Mouse (Mus musculus) C2C12 (cell line): ENCODE measurements around the gene Lif. TPM values are rescaled to one million over a fixed set of nuclear protein-coding genes. Genes with fewer than 3 reads are reported as not detected.

Source experiments
- H3K27me3 ChIP-seq: one replicate; pipeline ENCODE4 v1.6.1; 2011; ENCODE audit not compliant: control insufficient read depth, insufficient read depth, insufficient read length
- H3K36me3 ChIP-seq: one replicate; pipeline ENCODE4 v1.6.1; 2011; ENCODE audit not compliant: control insufficient read depth, insufficient read depth
- H3K4me3 ChIP-seq: one replicate; pipeline ENCODE4 v1.5.1; 2011; ENCODE audit warnings: mild to moderate bottlenecking, control low read depth; ENCODE audit not compliant: poor library complexity, insufficient read depth, severe bottlenecking
- H3K79me2 ChIP-seq: one replicate; pipeline ENCODE4 v1.6.1; 2011; ENCODE audit not compliant: control insufficient read depth, insufficient read depth
- H3K79me3 ChIP-seq: one replicate; pipeline ENCODE4 v1.6.1; 2011; ENCODE audit warnings: low read depth, control low read depth
- H3ac ChIP-seq: one replicate; pipeline ENCODE3; 2011; ENCODE audit warnings: low read depth; ENCODE audit not compliant: control insufficient read depth, insufficient read length
- CEBPB ChIP-seq: IDR thresholded peaks from one replicate; pipeline ENCODE4 v1.6.1; 2011; ENCODE audit warnings: low read depth, mild to moderate bottlenecking, control low read depth, moderate library complexity
- CTCF ChIP-seq: IDR thresholded peaks from one replicate; pipeline ENCODE4 v1.5.1; 2011; ENCODE audit not compliant: control insufficient read depth, insufficient read depth, insufficient read length
- FOSL1 ChIP-seq: IDR thresholded peaks from one replicate; pipeline ENCODE4 v1.8.0; 2011; ENCODE audit warnings: mild to moderate bottlenecking, low read length; ENCODE audit not compliant: poor library complexity, insufficient read depth, severe bottlenecking
- MAX ChIP-seq: IDR thresholded peaks from one replicate; pipeline ENCODE4 v1.6.1; 2011; ENCODE audit warnings: mild to moderate bottlenecking, control low read depth
- MYOD1 ChIP-seq: IDR thresholded peaks from one replicate; pipeline ENCODE4 v1.6.1; 2011; ENCODE audit warnings: low read depth; ENCODE audit not compliant: control insufficient read depth, insufficient read length
- MYOG ChIP-seq: IDR thresholded peaks from one replicate; pipeline ENCODE4 v1.6.1; 2011; ENCODE audit not compliant: control insufficient read depth, insufficient read length; ENCODE audit errors: extremely low read depth
- USF1 ChIP-seq: IDR thresholded peaks from one replicate; pipeline ENCODE4 v1.6.1; 2011; ENCODE audit warnings: low read depth, mild to moderate bottlenecking, control low read depth, moderate library complexity
- polyA plus RNA-seq: library from polyadenylated mRNA; unstranded; fragments of >200 nt; fragmentation: generic; extraction: Trizol; gene quantifications from one replicate; pipeline ENCODE4 v1.2.1, GENCODE M21; 2012; ENCODE audit warnings: missing spikeins

The Lif gene
- polyA plus RNA-seq, 1 experiment: 1.0 TPM

- H3K79me2 ChIP-seq: no peaks in the 10 kb centered on the region
- H3K79me3 ChIP-seq: no peaks in the 10 kb centered on the region
- peaks cover 31% of the 10 kb centered on the region for H3K36me3 ChIP-seq
- H3K27me3 ChIP-seq: no peaks in the 10 kb centered on the region
- TF ChIP-seq CEBPB (no peak), USF1 (no peak)
- H3K4me3 ChIP-seq: no peak overlapping the region
- no peak overlapping the region for H3ac ChIP-seq
Measured at GRCm38 (mm10) chr11:4215061-4215460, 42.3 kb upstream of the Lif start.

DNA sequence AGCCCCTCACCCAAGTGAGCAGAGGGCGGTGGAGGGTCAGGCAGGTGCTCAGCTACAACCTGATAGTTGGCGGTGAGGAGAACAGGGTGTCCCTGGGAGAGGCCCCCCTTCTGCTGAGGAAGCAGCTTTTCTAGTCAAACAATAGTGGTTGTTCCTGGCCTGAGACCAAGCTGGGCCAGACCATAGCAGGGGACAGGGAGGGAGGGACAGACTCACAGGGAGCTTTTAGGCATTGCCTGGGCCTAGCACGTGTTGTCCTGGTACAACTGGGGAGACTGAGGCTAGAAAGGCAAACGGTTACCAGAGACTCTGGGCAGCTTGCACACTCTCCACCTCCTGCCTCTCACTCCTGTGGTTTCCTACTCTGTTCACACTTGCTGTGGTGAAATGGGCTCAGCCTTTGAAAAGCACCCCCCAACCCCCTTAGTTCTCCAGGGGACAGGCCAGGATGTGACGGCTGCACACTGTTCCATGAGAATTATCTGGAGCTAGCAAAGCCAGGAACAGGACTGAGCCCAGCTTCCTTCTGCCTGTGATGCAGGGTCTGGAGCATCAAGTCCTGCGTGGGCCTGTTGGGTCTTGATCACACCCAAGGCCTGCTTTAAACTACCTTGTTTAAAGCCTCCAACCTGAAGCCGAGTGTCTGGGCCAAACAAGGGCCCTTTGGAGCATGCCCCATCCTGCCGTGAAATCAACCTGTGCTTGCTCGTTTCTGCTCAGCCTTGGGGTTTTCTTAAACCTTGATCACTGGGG lies 40.9 kb upstream of the Lif start:
- peaks cover 28% of the 10 kb centered on the region for H3K36me3 ChIP-seq
- H3K79me3 ChIP-seq: no peaks in the 10 kb centered on the region
- no peaks in the 10 kb centered on the region for H3K27me3 ChIP-seq
- no peak overlapping the region for H3ac ChIP-seq
- no peak overlapping the region for H3K4me3 ChIP-seq
- H3K79me2 ChIP-seq: no peaks in the 10 kb centered on the region
- TF ChIP-seq CEBPB (no peak), MAX (no peak), MYOD1 (no peak), FOSL1 (no peak), MYOG (no peak)

DNA sequence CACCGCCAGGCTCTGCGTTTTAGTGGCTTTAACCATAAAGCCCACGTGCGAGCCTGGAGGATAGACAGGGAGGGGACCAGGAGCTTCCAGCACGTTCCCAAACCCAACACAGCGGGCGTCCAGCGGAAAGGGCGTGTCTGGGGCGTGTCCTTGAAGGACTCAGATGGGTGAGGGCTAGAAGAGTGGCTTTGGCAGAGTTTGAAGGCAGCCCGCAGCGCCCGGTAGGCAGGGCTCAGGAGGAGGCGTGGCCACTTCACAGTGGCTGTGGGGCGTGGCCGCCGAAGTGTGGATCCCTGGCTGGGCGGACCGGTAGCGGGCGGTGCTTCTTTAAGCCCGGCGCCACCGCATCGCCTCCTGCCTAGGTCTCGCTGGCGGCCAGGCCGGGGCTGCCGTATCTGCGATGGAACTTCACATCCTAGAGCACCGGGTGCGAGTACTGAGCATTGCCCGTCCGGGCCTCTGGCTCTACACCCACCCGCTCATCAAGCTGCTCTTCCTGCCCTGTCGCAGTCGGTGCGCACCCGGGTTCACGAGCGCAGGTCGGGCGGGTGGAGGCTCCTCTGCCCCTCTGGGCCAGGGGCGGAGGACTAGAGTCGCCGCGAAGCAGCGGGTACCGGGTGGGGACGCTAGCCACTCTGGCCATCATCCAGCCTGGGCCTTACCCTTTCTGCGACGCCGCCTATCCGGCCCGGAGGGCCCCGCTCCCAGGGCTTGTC lies 39.3 kb upstream of the Lif start, which contains the start of gene Castor1:
TSS of gene Castor1 (plus strand) at position 312 of the 716 bp plus-strand sequence.
- TF ChIP-seq CTCF: no peak
- TF ChIP-seq CEBPB: no peak
- TF ChIP-seq MAX: peak; percentile 68
- TF ChIP-seq USF1: no peak
- TF ChIP-seq FOSL1: no peak
- TF ChIP-seq MYOG: no peak
- no peak for TF ChIP-seq MYOD1
- Histone ChIP-seq H3K4me3 (peak within 1 kb of the TSS; percentile 25), H3K36me3 (peaks cover 18% of the 10 kb centered on the region), H3K79me3 (no peaks in the 10 kb centered on the region), H3ac (peak within 1 kb of the TSS; percentile 46), H3K79me2 (no peaks in the 10 kb centered on the region), H3K27me3 (no peaks in the 10 kb centered on the region)

DNA sequence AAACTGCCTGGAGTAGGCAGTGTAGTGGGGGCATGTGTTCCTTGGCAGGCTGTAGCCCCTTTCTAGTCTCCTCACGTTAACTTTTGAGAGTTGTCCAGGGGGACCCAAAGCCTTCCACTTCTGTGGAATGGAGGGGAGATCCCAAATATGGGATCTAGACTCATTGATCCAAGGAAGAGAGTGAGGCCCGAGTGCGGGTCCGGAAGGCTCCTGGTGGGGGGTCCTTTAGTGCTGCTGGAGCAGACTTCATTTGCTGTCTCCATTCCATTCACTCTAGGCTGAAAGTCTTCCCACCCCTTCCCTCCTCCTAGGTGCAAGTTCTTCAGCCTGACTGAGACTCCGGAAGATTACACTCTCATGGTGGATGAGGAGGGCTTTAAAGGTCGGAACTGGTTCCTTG lies 38.7 kb upstream of the Lif start:
- H3K27me3 ChIP-seq: no peaks in the 10 kb centered on the region
- no peak for TF ChIP-seq FOSL1
- TF ChIP-seq MYOG: no peak
- no peak for TF ChIP-seq USF1
- TF ChIP-seq CTCF: no peak
- TF ChIP-seq MAX: no peak
- TF ChIP-seq MYOD1: no peak
- no peak for TF ChIP-seq CEBPB

DNA sequence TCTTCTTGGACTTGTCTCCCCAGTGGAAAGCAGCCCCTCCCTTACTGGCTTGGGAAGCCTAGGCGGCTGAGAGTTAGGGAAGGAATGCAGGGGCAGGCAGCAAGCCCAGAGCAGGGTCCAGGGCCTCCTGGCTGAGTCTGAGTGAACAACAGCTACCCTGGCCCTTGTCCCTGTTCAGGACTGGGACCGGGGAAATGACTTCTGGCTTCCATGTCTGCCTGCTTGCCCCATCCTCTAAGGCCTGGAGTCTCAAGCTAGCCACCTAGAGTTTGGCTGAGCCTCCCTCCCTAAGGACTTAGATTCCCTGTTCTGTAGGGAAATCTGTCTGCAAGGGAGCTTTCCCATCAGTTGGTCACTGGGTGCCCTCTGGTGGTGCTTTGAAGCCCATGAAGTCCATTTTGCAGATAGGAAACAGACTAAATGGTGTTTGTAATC lies 38.0 kb upstream of the Lif start:
- Histone ChIP-seq H3K4me3 (no peak overlapping the region), H3K79me2 (no peaks in the 10 kb centered on the region), H3ac (no peak overlapping the region), H3K36me3 (peaks cover 8% of the 10 kb centered on the region), H3K79me3 (no peaks in the 10 kb centered on the region), H3K27me3 (no peaks in the 10 kb centered on the region)
- no peak for TF ChIP-seq FOSL1
- TF ChIP-seq CTCF: peak; percentile 30

More for the DNA sequence above, 38.7 kb upstream of the Lif start:
- Histone ChIP-seq H3K36me3 (peaks cover 14% of the 10 kb centered on the region), H3K79me3 (no peaks in the 10 kb centered on the region), H3ac (peak overlapping the region; percentile 46), H3K4me3 (peak overlapping the region; percentile 25), H3K79me2 (no peaks in the 10 kb centered on the region)

DNA sequence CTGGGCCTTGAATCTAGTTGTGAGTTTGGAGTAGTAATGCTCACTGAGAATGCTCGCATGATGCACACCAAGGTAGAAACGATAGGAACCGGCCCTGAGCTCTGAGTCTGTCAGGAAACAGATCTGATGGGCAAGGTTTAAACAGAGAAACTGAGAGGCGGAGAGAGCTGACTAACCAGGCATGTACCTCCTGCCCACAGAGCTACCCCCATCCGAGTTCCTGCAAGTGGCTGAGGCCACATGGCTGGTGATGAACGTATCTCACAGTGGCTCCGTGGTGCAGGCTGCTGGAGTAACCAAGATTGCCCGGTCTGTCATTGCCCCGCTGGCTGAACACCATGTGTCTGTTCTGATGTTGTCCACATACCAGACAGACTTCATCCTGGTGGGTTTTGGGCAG lies 37.4 kb upstream of the Lif start:
- H3ac ChIP-seq: no peak overlapping the region
- TF ChIP-seq MAX (no peak), MYOD1 (no peak), USF1 (no peak), CTCF (no peak), MYOG (no peak), CEBPB (no peak), FOSL1 (no peak)
- H3K27me3 ChIP-seq: no peaks in the 10 kb centered on the region
- no peaks in the 10 kb centered on the region for H3K79me3 ChIP-seq
- no peaks in the 10 kb centered on the region for H3K79me2 ChIP-seq
- no peak overlapping the region for H3K4me3 ChIP-seq
- H3K36me3 ChIP-seq: peaks cover 6% of the 10 kb centered on the region
